Mouse (Mus musculus) forebrain, embryonic 14.5 days (tissue): Measurements from ENCODE around the gene Alg6. TPM values are rescaled to one million over a fixed set of nuclear protein-coding genes. Genes with fewer than 3 reads are reported as not detected.
A peak's percentile ranks its signal among the peaks of the same experiment; 100 is the strongest.

Source experiments
- ATAC-seq: fragments of 200-750 bp; cut with Nextera tagmentation; 2 replicates; pipeline ENCODE4 v1.8.0; 2017; ENCODE audit warnings: mild to moderate bottlenecking, moderate library complexity
- DNase-seq: peaks from one replicate; pipeline ENCODE4 v3.0.0-alpha.2; 2015; ENCODE audit warnings: low spot score
- H3K27ac ChIP-seq: fragments of 300-500 bp; sonication (generic); 2 replicates; pipeline ENCODE4 v1.5.1; 2014; ENCODE audit warnings: low read depth, mild to moderate bottlenecking, control low read depth, low read length, moderate library complexity
- H3K27me3 ChIP-seq: fragments of 300-500 bp; sonication (generic); replicated peaks from 2 replicates; pipeline ENCODE4 v1.6.1; 2014; ENCODE audit warnings: low read length, control low read depth, mixed read lengths; ENCODE audit not compliant: control insufficient read depth, insufficient read depth
- H3K36me3 ChIP-seq: fragments of 300-500 bp; sonication (generic); 2 replicates; pipeline ENCODE4 v1.6.1; 2014; ENCODE audit warnings: low read length, control low read depth; ENCODE audit not compliant: control insufficient read depth, insufficient read depth
- H3K4me1 ChIP-seq: fragments of 300-500 bp; sonication (generic); 2 replicates; pipeline ENCODE4 v1.6.1; 2014; ENCODE audit warnings: antibody characterized with exemption, low read length, control low read depth; ENCODE audit not compliant: control insufficient read depth, insufficient read depth
- H3K4me2 ChIP-seq: fragments of 300-500 bp; sonication (generic); 2 replicates; pipeline ENCODE4 v1.6.1; 2014; ENCODE audit warnings: mild to moderate bottlenecking, control low read depth, low read length
- H3K4me3 ChIP-seq: fragments of 300-500 bp; sonication (generic); 2 replicates; pipeline ENCODE4 v1.5.1; 2014; ENCODE audit warnings: low read depth, low read length, control low read depth
- H3K9ac ChIP-seq: fragments of 300-500 bp; sonication (generic); 2 replicates; pipeline ENCODE4 v1.6.1; 2014; ENCODE audit warnings: mild to moderate bottlenecking, low read length, control low read depth, moderate library complexity
- H3K9me3 ChIP-seq: fragments of 300-500 bp; sonication (generic); replicated peaks from 2 replicates; pipeline ENCODE4 v1.6.1; 2016; ENCODE audit warnings: low read length, control low read depth, mixed read lengths; ENCODE audit not compliant: control insufficient read depth
- WGBS: fragments of 180-500 bp; shearing (Covaris S2); extraction: QIAGEN DNeasy Blood & Tissue Kit; methylation state at CpG from one replicate; pipeline ENCODE4 v1.1.7; 2014; 5-methylcytosine and 5-hydroxymethylcytosine counted together
- polyA plus RNA-seq: library from polyadenylated mRNA; unstranded; fragments of >200 nt; fragmentation: Nextera tagmentation; extraction: Ambion mirVana; gene quantifications from 2 replicates; pipeline ENCODE4 v1.2.1, GENCODE M21; 2014

Alg6 gene
- polyA plus RNA-seq, 1 experiment from 2014 or later = 8.6 TPM

DNA sequence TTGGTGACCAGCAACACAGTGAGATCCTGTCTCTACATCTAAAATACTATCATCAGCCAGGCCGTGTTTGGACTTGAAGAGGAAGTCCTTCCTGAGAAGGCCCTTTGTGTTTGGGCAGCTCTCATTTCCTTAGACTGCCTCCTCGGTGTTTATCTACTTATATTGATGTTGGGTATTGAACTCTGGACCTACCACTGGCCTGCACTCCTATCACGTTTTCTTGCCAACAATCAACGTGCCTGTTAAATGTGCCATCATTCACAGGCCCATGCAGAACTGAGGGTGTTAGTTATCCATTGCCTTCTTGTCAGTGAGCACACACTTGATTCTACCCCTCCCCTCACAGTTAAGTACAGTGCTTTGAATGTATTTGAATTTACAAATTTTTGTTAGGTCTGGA is 2.4 kb downstream of the Alg6 start:
- no peak for ATAC-seq

DNA sequence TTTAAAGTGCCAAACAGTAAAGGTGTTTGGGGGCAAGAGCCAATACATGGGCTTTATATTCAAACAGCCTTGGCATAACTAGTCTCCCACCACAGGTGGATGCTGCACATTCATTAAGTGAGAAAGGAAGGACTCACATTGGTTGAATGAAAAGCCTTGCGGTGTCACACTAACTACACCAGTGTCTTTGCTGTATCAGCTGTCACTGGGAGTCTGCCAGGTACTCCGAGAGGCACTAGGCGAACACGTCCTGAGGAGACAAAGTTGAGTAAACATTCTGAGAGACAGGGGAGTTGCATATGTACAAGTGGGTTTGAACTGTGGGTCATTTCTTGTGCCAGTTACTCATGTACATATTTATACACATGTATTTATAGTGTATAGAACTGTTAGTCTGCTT is 8.9 kb downstream of the Alg6 start:
- Histone ChIP-seq H3K36me3 (peaks cover 4% of the 10 kb centered on the region; the same call in 1 of the 2 replicates), H3K4me1 (no peaks in the 10 kb centered on the region), H3K4me2 (no peak overlapping the region), H3K27me3 (no peaks in the 10 kb centered on the region), H3K27ac (no peak overlapping the region), H3K4me3 (no peak overlapping the region), H3K9me3 (no peaks in the 10 kb centered on the region), H3K9ac (no peak overlapping the region)
- no peak for ATAC-seq
- no peak for DNase-seq
- WGBS = 88% methylated on average over 4 of the region's 4 CpGs

More for the DNA sequence above, 2.4 kb downstream of the Alg6 start:
- Histone ChIP-seq H3K4me3 (no peak overlapping the region), H3K27me3 (no peaks in the 10 kb centered on the region), H3K9ac (no peak overlapping the region), H3K27ac (no peak overlapping the region), H3K4me1 (no peaks in the 10 kb centered on the region), H3K36me3 (no peaks in the 10 kb centered on the region), H3K4me2 (no peak overlapping the region), H3K9me3 (no peaks in the 10 kb centered on the region)
- 84% methylated on average over 4 of the region's 4 CpGs for WGBS
- DNase-seq = no peak

DNA sequence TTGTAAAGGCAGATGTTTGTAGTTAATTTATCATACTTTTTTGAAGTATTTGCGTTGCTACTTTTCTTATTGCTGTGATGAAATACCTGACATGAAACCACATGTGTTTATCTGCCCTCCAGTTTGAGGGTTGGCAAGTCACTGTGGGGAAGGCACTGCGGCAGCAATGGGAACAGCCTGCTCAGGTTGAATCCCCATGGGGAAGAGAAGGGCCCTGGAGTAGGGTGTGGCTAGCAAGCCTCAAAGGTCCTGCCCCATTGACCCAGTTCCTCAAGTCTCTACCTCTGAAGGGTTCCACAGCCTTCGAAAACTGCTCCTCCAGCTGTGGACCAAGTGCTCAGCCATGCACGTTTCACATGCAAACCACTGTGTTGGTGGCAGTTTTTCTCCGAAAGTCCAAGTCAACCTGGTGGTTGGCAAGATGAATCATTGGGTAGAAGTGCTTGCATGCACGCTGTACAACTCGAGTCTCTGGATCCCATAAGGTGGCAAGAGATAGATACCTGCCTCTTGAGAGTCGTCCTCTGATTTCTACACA is 10.5 kb downstream of the Alg6 start:
- Histone ChIP-seq H3K36me3 (peaks cover 4% of the 10 kb centered on the region; the same call in 1 of the 2 replicates), H3K4me1 (no peaks in the 10 kb centered on the region), H3K4me2 (no peak overlapping the region), H3K27me3 (no peaks in the 10 kb centered on the region), H3K4me3 (no peak overlapping the region), H3K27ac (no peak overlapping the region), H3K9ac (no peak overlapping the region), H3K9me3 (no peaks in the 10 kb centered on the region)
- WGBS = 91% methylated on average over 8 of the region's 8 CpGs
- ATAC-seq = no peak
- DNase-seq = no peak

DNA sequence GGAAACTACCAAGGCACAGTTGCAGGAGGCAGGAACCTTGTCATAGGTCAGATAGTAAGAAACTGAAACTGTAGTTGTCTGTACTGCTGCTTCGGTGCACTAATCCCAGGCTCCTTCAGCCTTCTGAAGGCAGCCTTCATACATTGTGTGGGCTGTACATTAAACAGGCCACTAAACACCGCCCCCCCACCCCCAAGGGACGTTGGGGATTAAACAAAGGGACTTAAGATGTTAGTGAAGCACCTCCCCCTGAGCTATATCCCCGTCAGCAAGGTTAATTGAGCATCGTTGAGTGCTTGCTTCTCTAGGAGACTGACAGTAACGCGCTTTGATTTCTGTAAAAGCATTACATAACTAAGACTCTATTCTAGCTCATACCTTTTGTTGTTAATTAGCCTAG is 24.4 kb downstream of the Alg6 start:
- ATAC-seq (no peak), DNase-seq (peak; percentile 8)
- H3K36me3 ChIP-seq = no peaks in the 10 kb centered on the region
- H3K4me1 ChIP-seq = no peaks in the 10 kb centered on the region
- no peak overlapping the region for H3K4me3 ChIP-seq
- no peaks in the 10 kb centered on the region for H3K9me3 ChIP-seq
- H3K4me2 ChIP-seq = no peak overlapping the region
- WGBS = 18% methylated on average over 7 of the region's 7 CpGs
- H3K27ac ChIP-seq = no peak overlapping the region
- H3K27me3 ChIP-seq = no peaks in the 10 kb centered on the region
- H3K9ac ChIP-seq = no peak overlapping the region

- Histone ChIP-seq H3K9ac (no peak overlapping the region), H3K9me3 (no peaks in the 10 kb centered on the region), H3K27ac (no peak overlapping the region), H3K36me3 (0 out of 2 replicates have a peak, but pooled peaks cover 2% of the 10 kb centered on the region), H3K4me2 (no peak overlapping the region), H3K4me1 (no peaks in the 10 kb centered on the region), H3K4me3 (no peak overlapping the region), H3K27me3 (no peaks in the 10 kb centered on the region)
- DNase-seq = no peak
- WGBS = 87% methylated on average over 5 of the region's 5 CpGs
- ATAC-seq = no peak
Observed at GRCm38 (mm10) chr4:99752426-99752825, 37.0 kb downstream of the Alg6 start.

DNA sequence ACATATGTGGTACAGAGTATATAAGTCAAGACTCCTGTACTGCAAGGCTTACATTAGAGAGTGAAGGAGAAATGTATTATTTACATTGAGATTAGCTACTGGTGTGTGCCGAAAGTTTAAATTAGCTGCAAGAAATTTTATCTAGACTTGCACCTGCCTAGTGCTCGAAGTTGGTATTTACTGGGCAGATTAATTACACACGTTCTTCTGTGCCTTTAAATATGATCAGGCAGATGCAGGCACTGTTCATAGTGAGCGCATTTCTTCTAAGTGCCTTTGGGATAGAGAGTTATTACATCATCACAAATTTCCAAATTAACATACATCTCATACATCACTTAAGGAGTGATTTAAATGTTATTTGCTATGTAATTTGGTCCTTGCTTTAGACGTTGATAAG is 50.8 kb downstream of the Alg6 start:
- DNase-seq (no peak), ATAC-seq (no peak)
- no peak overlapping the region for H3K4me3 ChIP-seq
- no peaks in the 10 kb centered on the region for H3K27me3 ChIP-seq
- no peak overlapping the region for H3K9ac ChIP-seq
- H3K4me2 ChIP-seq = no peak overlapping the region
- WGBS = 81% methylated on average over 5 of the region's 5 CpGs
- H3K9me3 ChIP-seq = no peaks in the 10 kb centered on the region
- H3K4me1 ChIP-seq = no peaks in the 10 kb centered on the region
- no peaks in the 10 kb centered on the region; the same call in 1 of the 2 replicates for H3K36me3 ChIP-seq
- no peak overlapping the region for H3K27ac ChIP-seq

DNA sequence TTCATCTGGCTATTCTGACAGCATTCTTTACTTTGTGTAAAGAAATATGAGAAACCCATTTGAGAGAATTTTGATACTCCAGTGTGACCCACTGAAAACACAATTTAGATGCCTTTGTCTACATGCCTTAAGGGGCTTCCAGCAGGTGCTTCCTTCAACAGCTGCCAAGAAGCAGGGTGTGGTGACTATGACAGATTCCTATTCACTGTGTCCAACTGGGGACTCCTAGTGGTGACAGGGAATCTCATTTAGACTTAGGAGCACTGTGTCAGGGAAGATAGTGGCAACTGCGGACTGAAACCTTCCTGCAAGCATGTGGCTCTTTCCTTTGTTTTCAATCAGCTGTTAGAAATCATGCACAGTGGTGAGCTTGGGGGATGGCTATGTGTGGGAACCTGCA is 51.3 kb downstream of the Alg6 start:
- Histone ChIP-seq H3K27me3 (no peaks in the 10 kb centered on the region), H3K4me2 (no peak overlapping the region), H3K27ac (no peak overlapping the region), H3K9ac (no peak overlapping the region), H3K9me3 (no peaks in the 10 kb centered on the region), H3K4me1 (no peaks in the 10 kb centered on the region), H3K4me3 (no peak overlapping the region), H3K36me3 (no peaks in the 10 kb centered on the region; the same call in 1 of the 2 replicates)
- WGBS = 53% methylated on average over 1 of the region's 1 CpGs
- DNase-seq (peak; percentile 72), ATAC-seq (peak; percentile 68)

DNA sequence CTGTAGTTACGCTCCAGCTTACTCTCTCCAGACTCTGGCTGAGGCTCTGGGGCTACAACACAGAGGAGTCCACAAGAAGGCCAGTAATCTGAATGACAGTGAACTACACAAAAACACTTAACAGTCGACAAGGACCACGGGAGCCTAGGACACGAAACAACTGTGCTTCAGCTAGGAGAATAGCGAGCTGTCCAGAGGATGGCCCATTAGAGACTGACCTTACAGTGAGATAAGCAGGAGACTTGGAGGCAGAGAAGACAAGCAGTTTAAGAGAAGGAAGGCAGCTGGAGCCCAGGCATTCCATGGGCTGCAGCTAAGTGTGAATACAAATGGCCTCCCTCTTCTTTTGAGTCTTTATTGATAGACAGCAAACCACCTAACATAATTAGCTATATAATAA is 55.1 kb downstream of the Alg6 start:
- 96% methylated on average over 5 of the region's 5 CpGs for WGBS
- ATAC-seq = no peak
- no peaks in the 10 kb centered on the region for H3K9me3 ChIP-seq
- H3K27ac ChIP-seq = no peak overlapping the region
- DNase-seq = no peak
- H3K4me3 ChIP-seq = no peak overlapping the region
- no peak overlapping the region for H3K4me2 ChIP-seq
- H3K27me3 ChIP-seq = no peaks in the 10 kb centered on the region
- no peaks in the 10 kb centered on the region for H3K36me3 ChIP-seq
- no peak overlapping the region for H3K9ac ChIP-seq
- H3K4me1 ChIP-seq = no peaks in the 10 kb centered on the region

GRCm38 (mm10) chr4:99773041-99773440 is 57.6 kb downstream of the Alg6 start:
- 71% methylated on average over 1 of the region's 1 CpGs for WGBS
- H3K27me3 ChIP-seq = no peaks in the 10 kb centered on the region
- no peak overlapping the region for H3K4me3 ChIP-seq
- no peak overlapping the region for H3K27ac ChIP-seq
- H3K9me3 ChIP-seq = no peaks in the 10 kb centered on the region
- no peaks in the 10 kb centered on the region for H3K4me1 ChIP-seq
- ATAC-seq (no peak), DNase-seq (no peak)
- H3K36me3 ChIP-seq = no peaks in the 10 kb centered on the region
- H3K9ac ChIP-seq = no peak overlapping the region
- H3K4me2 ChIP-seq = no peak overlapping the region
